Mouse (Mus musculus) CD4-positive helper T cell, adult 2 months (primary cell): ENCODE data around the gene Sri.
A peak's percentile ranks its signal among the peaks of the same experiment; 100 is the strongest.
"Not testable (repeated sequence)": the region's sequence is repeated elsewhere in the genome, so short reads cannot be mapped to it uniquely, and the experiment has no call there.

Experiments
- DNase-seq: peaks from one replicate; pipeline ENCODE4 v3.0.0-alpha.2; 2012; ENCODE audit warnings: low read depth, missing footprints, low spot score

Gene Sri

GRCm38 (mm10) chr5:8045855-8046254 is at the start of gene Sri:
Gene Sri (plus strand): TSS chr5:8046078.
- no peak for DNase-seq

DNA sequence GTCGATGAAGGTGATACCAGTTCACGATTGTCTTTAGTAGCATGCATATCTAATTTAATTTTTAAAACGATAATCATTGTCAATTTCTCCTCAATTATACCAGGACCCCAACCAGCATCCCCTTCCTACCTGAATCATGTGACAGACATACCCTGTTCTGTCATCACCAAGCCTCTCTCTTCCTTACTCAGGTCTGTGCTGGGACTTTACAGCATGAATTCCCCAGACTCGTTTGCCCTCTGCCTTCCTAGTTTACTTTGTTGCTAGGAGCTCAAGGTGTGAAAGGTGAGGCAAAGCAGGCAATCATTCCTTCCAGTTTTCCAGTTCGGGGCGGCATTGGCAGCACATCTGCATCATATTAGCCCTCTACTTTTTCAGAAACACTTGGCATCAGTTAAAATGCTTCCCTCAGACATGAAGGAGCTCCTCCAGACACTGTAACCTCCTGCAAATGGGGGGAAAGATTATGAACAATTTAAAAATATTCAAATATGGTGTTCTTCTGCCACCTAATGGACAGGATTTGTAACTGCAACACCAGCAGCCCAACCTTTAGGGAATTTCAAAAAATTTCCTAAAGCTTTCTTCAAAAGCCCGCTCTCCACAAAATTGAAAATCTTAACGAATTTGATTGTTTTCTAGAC is 49.4 kb upstream of the Sri start:
- DNase-seq, result peak; percentile 12

GRCm38 (mm10) chr5:7997086-7997485 is 48.8 kb upstream of the Sri start:
- DNase-seq, result no peak

DNA sequence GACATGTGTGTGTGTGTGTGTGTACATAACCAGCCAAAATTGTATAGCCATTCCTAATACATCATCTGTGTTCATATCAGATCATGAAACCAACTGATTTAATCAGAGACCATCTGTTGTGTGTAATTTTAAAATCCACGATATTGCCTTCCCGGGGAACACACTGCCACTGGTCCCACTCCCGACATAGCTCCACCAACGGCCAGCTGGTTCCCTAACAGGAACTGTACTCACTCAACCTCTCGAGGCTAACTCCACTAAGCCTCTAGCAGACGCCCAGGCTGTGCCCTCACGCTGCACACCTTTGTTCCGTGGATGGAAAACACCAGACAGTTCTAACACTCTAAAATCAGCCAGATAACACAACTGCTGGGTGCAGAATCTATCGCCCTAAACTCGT is 45.4 kb upstream of the Sri start:
- no peak for DNase-seq

GRCm38 (mm10) chr5:8002827-8003226 is 43.1 kb upstream of the Sri start:
- no peak for DNase-seq

- DNase-seq, result no peak
Observed at GRCm38 (mm10) chr5:8013276-8013675, 32.6 kb upstream of the Sri start.

GRCm38 (mm10) chr5:8034596-8034995 is 11.3 kb upstream of the Sri start:
- not testable (repeated sequence) for DNase-seq

- no peak for DNase-seq
Observed at GRCm38 (mm10) chr5:8053827-8054226, 7.9 kb downstream of the Sri start.

- no peak for DNase-seq
Observed at GRCm38 (mm10) chr5:8055721-8056129, 9.8 kb downstream of the Sri start.

DNA sequence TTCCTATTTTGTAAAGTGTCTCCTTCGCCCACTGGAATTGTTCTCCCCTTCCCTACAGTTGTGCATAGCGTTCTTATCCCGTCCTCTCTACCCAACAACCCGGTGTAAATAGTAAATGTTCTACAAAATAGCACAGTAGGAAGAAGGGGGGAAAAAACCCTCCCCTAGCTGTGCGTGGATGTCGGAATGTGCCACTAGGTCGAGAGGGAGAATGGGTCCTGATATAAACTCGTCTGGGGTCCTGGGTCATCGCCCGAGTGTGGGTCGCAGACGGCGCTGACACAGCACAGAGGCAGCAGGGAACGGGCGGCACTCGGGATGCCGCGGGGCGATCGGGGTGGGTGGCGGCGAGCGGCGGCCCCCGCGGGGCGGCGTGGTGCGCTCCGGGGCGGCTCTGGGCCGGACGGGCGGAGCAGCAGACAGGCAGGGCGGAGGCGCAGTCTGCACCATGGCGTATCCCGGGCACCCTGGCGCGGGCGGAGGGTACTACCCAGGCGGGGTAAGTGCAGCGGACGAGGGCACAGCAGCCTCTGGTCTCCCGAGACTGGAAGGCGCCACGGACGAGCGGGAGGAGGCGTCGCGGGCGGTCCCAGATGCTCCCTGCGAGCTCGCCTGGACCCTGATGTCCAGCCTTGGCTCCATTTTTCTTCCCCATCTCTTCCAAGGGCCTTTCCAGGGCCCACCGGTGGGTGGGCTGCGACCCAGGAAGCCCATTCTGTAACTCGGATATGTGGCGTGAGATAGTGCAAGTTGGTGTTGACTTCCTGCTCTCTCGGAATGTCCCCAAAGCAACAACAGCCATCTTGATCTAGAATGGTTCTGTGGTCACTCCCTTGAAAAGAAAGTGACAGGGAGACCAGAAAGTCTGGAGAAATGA is 10.5 kb downstream of the Sri start:
- peak; percentile 85 for DNase-seq

- no peak for DNase-seq
Observed at GRCm38 (mm10) chr5:8057018-8057323, 11.1 kb downstream of the Sri start.

DNA sequence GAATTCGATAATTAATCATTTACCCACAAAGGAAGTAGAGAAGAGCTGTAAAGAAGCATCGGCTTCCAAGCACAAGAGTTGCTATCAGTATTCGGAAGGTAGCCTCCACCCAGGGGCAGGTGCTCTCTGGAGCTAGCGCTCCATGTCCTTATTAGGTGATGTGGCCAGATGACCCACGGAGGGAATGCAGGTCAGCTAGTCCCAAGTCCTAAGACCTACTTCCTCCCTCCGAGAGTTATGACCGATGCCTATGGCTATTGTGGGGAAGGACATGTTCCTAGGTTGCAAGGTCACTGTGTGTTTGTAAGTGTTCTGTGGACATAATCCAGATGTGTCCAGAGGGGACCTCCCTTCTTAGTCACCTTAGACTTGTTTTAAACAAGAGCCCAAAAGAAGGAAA is 12.2 kb downstream of the Sri start:
- DNase-seq, result no peak

DNA sequence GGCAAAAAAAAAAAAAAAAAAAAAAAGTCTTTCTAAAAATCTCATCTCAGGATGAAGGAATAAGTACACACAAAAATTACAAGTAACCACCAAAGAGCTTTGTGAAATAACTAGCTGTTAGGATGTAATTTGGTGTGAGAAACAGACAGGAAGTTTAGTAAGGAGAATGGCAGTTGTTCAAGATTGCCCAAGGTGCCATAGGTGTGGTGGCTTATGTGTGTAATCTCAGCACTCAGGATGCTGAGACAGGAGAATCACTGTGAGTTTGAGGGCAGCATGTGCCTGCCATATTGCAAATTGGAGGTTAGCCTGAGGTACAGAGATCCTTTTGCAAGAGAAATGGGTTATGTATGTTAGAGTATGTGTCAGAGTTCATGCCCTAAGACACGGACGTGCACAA is 16.6 kb downstream of the Sri start:
- DNase-seq, result no peak

- DNase-seq, result no peak
Observed at GRCm38 (mm10) chr5:8063207-8063606, 17.3 kb downstream of the Sri start.

- no peak for DNase-seq
Observed at GRCm38 (mm10) chr5:8073406-8073805, 27.5 kb downstream of the Sri start.

DNA sequence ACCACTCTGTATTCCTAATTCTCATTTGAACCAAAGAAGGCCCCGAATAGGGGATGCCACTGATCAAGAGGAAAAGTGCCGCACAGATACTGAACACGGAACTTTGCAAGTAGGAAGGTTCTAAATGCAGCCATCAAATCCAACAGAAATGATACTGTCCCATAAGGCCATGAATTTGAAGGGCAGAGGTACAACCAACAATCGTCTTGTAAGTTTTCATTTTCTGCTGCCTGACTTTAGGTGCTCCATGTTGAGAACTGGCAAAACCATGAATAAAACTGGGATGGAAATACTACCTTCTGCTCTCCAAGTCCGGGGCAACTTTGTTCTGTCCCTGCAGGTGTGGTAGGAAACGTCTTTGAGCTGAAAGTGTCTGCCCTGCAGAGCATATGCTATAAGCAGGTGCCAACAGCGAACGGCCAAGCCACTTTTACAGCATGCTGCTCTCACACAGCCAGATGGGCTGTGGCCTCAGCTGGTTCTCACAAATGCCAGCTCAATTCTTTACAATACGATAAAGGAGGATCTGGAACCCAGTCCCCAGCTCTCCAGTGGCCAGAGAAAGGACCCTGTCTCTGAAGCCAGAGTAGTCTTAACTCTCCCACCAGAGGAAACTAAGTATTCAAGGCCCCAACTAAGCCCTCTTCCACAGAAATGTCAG is 28.2 kb downstream of the Sri start:
- DNase-seq, result no peak

DNA sequence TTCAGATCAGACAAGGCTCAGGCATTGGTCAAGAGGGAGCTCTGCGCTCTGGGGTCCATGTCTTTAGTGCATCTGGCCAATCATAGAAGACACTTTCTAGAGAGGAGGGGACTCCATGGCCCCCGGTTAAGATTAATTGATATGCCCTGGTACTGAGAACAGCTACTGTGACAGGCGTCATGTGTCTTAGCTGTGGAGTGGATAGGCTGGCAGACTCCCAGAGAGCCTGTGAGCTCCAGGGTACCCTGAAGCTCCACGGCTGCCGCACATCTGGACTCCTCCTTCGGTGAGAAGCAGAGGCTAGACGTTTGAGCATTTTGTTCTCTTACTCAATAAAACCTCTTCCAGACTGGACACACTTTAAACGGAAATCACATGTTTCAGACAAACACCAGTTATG is 31.6 kb downstream of the Sri start:
- no peak for DNase-seq

DNA sequence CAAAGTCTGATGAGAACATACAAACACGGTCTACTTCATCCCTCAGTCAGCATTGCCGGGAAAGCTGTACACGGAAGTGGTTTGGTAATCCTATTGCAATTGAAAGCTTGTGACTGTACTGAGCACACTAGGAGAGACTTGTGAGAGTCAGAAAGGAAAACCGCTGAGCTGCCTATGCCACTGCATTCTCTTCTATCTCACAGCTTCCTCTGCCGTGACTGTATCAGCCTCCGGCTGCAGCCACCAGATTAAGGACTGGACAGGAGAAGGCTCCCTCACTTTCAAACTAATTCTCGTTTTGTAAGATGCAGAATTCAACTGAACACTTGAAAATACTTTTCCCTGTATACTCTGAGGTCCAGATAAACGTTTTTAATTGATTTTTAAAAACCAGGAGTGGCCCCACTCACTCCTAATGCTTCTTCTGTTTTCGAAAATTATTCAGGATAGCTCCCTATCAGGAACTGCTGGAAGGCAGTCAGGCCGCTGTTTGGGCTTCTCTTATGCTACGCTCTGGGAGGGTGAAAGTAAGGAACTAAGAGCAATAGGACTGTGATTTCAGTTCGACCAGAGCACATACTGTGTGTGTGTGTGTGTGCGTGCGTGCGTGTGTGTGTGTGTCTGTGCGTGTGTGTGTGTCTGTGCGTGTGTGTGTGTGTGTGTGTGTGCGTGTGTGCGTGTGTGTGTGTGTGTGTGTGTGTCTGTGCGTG is 37.1 kb downstream of the Sri start:
- DNase-seq, result no peak

DNA sequence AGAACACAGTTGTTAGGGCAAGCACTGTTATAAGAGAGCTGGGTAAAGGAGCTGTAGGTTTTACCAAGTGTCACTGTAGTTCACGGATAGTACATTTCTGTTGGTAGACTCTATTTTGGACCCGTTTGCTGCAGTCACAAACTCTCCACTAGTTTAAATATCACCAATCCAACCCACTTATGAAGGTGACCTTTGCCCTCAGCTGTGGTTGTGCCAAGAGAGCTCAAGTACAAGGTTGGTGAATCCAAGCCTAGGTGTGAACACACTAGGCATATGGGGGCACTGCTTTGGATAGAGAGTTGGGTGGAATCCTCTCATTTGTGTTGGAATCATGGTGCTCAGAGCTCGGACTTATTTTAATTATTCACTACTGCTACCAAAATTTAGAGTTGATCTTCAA is 39.8 kb downstream of the Sri start:
- DNase-seq, result no peak

DNA sequence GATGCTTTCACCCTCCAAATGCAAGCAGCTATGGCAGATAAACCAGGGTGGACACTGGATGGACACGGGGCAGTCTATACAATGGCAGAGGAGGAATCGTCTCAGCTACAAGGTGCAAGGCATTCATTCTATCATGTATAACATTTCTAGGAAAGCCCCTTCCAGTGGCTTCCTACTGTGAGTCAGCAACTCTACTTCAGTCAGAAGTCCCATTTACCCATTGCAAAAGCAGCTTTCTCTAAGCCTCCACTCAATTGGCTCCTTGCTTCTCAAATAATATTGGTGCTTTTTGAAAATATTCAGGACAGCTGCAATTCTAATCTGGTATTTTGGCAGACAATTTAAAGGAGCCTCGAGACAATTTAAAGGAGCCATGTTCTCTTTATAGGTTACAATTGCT is 42.3 kb downstream of the Sri start:
- DNase-seq, result no peak

GRCm38 (mm10) chr5:8094921-8095320 is 49.0 kb downstream of the Sri start:
- no peak for DNase-seq

DNA sequence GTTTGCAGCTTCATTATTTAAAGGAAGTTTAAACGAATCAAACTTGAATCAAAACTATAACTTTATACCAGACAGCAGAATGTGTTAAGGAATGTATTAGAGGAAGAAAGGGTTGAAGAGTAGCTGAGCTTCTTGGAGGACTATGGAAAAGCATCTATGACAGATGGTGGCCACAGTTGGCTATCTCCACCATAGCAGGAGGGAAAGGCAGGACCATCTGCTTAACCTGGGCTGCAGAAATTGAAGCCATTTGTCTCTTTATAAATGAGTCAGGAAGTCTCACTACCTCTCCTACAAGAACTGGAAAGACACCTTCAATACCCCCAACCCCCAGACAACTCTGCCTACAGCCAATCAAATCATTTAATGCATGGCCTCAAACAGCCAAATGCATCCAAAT is 49.8 kb downstream of the Sri start:
- no peak for DNase-seq
